Mouse (Mus musculus) bone marrow macrophage, adult 2 months (primary cell): ENCODE measurements around the gene Mxi1.

Experiments used
- CTCF ChIP-seq: IDR thresholded peaks from 2 replicates; pipeline ENCODE4 v1.5.1; 2012; ENCODE audit warnings: low read depth, mild to moderate bottlenecking, low read length, moderate library complexity
- POLR2A ChIP-seq: IDR thresholded peaks from 2 replicates; pipeline ENCODE4 v1.6.1; 2012; ENCODE audit warnings: mild to moderate bottlenecking, low read depth, low read length, borderline replicate concordance

- TF ChIP-seq POLR2A (no peak), CTCF (no peak)
These were observed 4.4 kb downstream of the Mxi1 start for GRCm38 (mm10) chr19:53314530-53315208.
